Mouse (Mus musculus) adrenal gland, adult 10 weeks (tissue): Measurements from ENCODE around the gene Tlr7. TPM values are rescaled to one million over a fixed set of nuclear protein-coding genes. Genes with fewer than 3 reads are reported as not detected.

Source experiments
- polyA plus RNA-seq: library from polyadenylated mRNA; stranded (reverse); fragments of 350-450 nt; fragmentation: Illumina TruSeq; extraction: RNeasy Lipid Tissue Mini Kit (QIAGEN cat#74804); gene quantifications from one replicate; pipeline ENCODE4 v1.2.3, GENCODE M21; 2014; ENCODE audit warnings: low read depth, low replicate concordance

The Tlr7 gene
- 10.8 TPM for polyA plus RNA-seq

DNA sequence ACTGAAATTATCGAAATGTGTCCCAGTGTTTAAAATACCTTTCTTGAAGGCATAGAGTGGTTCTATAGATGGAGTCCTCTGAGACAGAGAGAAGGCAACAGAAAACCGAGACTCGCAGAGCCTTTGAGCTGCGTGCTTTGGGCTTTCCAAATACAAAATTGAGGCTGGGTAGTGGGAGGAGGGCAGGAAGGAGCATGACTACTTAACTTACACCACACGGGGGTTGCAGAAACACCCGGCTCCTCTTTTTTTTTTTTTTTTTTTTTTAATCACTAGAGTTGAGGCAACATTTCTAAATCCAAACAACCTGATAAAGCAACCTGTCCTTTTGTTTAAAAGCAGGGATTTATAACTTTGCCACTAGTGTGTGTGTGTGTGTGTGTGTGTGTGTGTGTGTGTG is at the start of gene Tlr7:
TSS of gene Tlr7 (minus strand) at position 160 of the 400 bp plus-strand sequence.

DNA sequence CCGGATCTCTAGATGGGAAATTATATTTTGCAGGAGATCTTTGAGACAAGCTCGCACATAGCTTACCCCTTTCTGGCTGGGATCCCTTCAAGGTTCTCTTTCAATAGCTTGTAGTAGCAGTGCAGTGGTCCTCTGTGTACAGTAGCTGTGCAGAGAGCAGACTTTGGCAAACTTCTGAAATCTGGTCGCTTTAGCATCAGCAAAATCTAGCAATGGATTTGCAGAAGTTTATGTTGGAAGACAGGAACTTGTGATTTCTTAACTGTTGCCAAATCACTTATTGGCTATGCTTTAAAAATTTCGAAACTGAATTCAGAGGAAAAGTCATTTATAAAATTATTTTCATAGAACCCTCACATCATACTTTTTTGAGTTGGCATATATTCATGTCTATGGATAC is 66.3 kb downstream of the Tlr7 start, which contains the start of gene Tlr8:
TSS of gene Tlr8 (minus strand) at position 244 of the 400 bp plus-strand sequence.

Other genes with a start within 250 kb of the Tlr7 start
- 644 TPM for gene Tmsb4x, start 121.2 kb downstream of the Tlr7 start, polyA plus RNA-seq
- gene Tlr8, start 66.2 kb downstream of the Tlr7 start, polyA plus RNA-seq = 8.1 TPM
- gene Prps2, start 52.2 kb upstream of the Tlr7 start, polyA plus RNA-seq = 135 TPM